Mouse (Mus musculus) liver, adult 2 months (tissue): ENCODE data around the gene C530008M17Rik.

Experiments
- CTCF ChIP-seq: fragments of 200-500 bp; IDR thresholded peaks from 2 replicates; pipeline ENCODE4 v1.5.1; 2011; ENCODE audit warnings: low read depth, low read length, control low read depth
- POLR2A ChIP-seq: fragments of 200-500 bp; IDR thresholded peaks from 2 replicates; pipeline ENCODE4 v1.6.1; 2011; ENCODE audit warnings: low read length, control low read depth; ENCODE audit not compliant: insufficient read depth; ENCODE audit errors: extremely low read depth

DNA sequence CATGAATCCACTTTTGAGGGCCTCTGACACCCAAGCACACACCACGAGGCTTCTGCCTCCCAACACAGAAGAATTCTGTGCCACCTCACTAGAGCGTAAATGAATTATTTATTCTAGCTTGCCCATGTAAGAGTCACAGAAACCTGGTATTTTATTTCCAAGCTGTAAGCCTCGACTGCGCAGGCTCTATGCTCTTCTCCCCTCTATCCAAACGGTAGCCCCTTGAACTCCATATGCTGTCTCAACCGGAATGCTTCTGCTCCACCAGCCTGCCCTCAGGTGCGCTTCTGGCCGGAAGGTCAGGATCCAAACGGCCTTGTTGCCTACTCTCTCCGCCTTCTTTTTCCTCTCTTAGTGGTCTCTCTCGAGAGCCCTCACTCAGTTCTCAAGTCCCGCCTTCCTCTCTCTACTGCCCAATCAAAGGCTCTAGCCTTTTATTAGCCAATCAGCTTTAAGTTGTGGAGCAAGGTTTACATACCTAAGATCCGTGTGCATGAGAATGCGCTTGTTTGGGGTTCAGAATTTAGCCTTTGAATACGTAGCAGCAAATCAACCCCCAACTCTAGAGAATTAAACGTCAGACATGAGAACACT lies 212.5 kb downstream of the C530008M17Rik start:
- TF ChIP-seq POLR2A (no peak), CTCF (no peak)
